Mouse (Mus musculus) MEL-GATA-1-ER (cell line): Measurements from ENCODE around the gene Lcp2.
A peak's percentile ranks its signal among the peaks of the same experiment; 100 is the strongest.

ENCODE experiments used
- DNase-seq: peaks from one replicate; pipeline ENCODE4 v3.0.0-alpha.2; 2012; ENCODE audit warnings: low read depth; ENCODE audit errors: extremely low read depth

Gene Lcp2

GRCm38 (mm10) chr11:34046767-34047541, at the start of gene Lcp2:
Gene Lcp2 (plus strand): TSS chr11:34046920.
- DNase-seq, result no peak

DNA sequence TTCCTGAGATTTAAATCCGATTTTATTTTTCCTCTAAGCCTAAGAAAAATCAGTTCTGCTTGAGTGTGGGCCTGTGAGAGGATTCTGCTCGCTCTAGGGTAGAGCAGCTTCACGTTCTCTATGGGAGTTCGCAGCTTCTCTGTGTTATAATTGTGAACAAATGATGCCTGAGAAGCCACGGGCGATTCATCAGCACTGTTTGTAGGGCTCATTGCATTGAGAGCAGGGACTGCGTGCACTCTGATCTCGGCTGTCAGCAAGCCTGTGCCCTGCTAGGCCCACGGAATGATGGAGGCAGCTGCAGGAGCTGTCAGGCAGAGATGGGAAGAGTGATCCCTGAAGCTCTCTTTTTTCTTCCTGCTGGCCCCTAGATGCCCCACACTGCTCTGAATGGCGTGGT, 48.5 kb upstream of the Lcp2 start:
- no peak for DNase-seq

DNA sequence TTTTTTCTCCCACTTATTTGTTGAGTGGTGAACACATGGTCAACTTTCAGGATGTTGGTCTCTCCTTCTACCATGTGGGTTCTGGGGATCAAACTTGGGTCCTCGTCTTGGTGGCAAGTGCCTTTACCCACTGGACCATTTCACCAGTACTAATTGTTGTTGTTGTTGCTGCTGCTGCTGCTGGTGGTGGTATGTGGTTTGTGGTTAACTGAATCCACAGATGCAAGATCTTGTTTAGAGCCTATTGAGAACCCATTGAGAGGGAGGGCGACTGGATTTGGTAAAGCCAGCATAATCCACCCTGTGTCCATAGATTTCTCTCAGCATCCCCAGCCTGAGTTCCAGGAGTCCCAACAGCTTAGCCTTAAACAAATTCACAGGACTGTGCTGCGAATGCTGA, 46.3 kb upstream of the Lcp2 start:
- no peak for DNase-seq

- DNase-seq, result peak; percentile 38
These were observed 44.7 kb upstream of the Lcp2 start for GRCm38 (mm10) chr11:34001938-34002592.

GRCm38 (mm10) chr11:34002593-34002965, 44.1 kb upstream of the Lcp2 start:
- no peak for DNase-seq

- no peak for DNase-seq
These were observed 39.1 kb upstream of the Lcp2 start for GRCm38 (mm10) chr11:34007616-34008015.

- DNase-seq, result peak; percentile 94
These were observed 38.5 kb upstream of the Lcp2 start for GRCm38 (mm10) chr11:34008214-34008613.

GRCm38 (mm10) chr11:34008702-34009101, 38.0 kb upstream of the Lcp2 start:
- peak; percentile 80 for DNase-seq

GRCm38 (mm10) chr11:34009316-34010087, 37.2 kb upstream of the Lcp2 start:
- DNase-seq, result no peak

DNA sequence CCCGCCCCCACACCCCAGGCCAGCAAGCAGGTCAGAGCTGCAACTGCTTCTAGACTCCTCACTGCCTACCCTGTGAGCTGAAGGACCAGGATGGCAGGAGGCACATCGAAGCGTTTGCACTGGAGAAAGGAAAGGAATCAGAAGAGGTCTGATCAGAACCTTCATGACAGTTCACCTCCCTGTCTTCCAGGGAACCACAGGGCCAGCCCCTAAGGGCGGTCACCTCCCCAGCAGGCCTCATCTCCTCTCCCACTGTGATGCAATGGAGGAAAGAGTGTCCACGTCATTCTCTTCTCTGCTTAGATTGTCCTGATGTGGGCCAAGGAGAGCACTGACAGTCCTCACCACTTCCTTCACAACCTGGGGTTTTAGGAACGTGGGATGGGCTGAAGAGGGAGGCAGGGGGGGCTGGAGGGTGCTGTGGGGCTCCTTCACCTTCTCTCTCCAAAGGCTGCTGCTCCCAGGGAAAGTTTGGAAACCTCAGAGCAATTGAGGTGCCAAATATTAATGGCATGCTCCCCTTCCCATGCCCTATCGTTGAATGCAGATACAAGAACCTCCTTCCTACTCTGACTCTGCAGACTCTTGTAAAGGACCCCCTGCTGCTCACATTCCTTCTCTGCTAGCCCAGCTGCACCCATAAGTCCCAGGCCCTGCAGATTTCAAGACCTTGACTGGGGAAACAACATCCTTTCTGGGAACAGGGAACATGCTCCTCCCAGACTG, 36.4 kb upstream of the Lcp2 start:
- no peak for DNase-seq

- DNase-seq, result no peak
These were observed 35.9 kb upstream of the Lcp2 start for GRCm38 (mm10) chr11:34010859-34011172.

- no peak for DNase-seq
These were observed 34.6 kb upstream of the Lcp2 start for GRCm38 (mm10) chr11:34012007-34012652.

- no peak for DNase-seq
These were observed 21.6 kb upstream of the Lcp2 start for GRCm38 (mm10) chr11:34025091-34025490.

DNA sequence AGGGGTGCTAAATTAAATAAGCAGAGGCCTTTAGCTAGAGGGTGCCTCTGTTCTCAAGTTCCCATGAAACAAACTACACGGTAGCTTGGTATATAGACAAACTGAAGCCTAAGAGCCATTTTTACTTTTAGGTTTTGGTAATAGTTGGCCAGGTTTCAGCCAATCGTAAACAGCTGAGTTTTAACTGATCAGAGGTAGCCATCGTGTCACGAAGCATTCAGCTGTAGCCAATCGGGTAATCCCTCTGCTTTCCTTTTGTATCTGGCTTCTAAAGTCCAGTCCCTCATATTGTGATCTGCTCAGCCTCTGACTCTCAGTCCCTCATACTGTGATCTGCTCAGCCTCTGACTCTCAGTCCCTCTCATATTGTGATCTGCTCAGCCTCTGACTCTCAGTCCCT, 17.1 kb upstream of the Lcp2 start:
- DNase-seq, result no peak

- DNase-seq, result peak; percentile 96
These were observed 15.5 kb upstream of the Lcp2 start for GRCm38 (mm10) chr11:34031015-34031805.

DNA sequence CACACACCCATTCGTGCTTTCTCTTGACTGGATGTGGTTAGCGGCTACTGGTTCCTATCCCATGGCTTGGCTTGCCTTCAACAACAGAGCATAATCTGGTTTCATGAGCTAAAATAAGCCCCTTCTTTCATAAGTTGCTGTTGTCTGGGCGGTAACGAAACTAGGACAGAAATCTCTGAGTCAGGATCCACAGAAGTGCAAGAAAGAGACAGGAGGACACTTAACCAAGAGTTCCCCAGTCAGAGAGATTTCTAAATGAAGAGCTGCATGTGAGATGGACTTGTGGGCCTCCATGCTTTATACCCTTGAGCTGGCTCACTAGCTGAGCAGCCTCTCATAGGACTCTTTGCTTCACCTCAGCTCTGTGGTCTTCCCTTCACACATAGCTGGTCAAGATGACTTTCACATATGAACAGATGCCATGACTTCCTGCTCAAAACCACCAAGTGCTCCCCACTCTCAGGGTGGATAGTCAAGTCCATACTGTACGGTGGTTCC, 12.7 kb upstream of the Lcp2 start:
- DNase-seq, result no peak

DNA sequence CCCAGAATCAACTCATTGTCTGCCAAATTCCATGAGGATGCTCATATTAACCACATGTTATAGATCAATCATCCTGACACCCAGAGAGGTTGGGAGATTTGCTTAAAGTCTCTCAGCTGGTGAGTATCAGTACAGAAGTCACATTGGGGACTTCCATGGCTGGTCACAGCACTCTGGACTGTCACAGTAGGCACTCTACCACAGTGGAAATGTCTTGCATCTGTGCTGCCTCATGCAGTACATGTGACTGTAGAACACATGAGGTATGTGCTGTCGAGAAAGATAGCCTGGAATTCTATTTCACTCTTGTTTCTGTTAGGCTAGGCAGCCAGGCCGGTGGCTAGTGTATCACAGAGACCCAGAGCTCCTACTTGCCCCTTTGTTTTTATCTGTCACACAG, 11.9 kb upstream of the Lcp2 start:
- no peak for DNase-seq

DNA sequence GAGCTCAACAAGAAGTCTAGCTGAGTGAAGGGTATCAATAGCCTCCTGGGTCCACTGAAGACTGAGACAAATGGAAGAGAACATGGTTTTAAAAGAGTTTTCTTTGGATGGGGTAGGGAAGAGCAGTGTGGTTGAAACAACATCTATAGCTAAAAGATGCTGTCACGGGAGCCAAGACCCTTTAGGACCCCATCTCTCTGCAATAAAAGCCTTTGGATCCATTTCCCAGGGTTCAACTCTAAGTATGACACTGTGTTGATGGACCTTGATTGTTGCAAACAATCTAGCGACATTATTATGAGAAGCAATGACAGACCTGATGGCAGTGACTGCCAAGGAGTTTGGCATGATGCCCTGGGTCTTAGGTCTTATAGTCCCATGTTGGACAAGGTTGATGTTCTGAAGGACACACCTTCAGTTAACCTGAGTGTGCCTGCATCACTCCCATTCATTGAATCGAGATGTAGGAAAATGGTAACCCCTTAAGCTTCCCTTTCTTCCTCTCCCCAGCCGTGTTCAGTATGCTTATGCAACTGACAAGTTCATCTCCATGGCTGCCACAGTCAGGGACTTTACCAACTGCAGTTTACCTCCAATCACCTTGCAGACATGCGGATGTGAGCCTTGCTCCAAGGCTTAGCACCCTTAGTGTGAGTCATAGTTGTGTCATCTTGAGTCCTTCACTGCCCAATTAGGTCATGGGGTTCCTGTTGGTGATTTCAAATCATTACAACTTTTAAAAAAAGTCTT, 10.6 kb upstream of the Lcp2 start:
- DNase-seq, result no peak

DNA sequence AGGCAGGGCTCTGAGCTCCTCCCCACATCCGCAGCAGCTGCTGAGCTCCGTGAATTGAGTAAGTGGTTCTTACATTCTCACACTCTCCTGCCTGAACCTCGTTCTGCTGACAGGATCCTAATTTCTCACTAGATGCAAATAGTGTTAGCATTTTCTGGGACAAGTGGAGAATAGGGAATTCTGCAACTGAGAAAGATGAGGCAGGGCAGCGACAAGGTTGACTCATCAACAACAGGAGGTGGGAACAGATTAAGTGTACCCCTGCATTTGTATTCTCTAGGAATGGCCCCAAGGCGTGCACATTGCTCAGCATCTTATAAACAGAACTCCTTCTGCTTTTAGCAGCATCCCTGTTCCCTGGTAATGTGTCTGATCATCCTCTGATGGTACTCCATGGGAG, 6.7 kb upstream of the Lcp2 start:
- DNase-seq, result no peak

DNA sequence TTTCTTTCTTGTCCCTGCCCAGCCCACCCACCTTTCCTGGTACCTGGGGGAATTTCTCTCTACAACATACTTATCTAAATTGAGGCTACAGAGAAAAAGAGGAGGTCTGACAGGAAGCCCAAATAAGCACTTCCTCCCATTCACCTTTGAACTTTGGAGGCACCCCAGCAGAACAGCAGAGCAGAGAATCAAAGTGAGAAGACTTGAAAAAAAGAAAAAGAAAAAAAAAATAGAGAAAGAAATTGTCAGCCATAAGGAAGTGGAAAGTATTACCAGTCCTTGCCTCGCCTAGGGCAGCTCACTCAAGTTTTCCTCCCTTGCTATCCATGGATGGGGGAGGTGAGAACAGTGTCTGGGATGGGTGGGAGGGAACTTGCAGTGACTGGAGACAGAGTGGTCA, 3.9 kb upstream of the Lcp2 start:
- no peak for DNase-seq
